In the genomic region with DNA sequence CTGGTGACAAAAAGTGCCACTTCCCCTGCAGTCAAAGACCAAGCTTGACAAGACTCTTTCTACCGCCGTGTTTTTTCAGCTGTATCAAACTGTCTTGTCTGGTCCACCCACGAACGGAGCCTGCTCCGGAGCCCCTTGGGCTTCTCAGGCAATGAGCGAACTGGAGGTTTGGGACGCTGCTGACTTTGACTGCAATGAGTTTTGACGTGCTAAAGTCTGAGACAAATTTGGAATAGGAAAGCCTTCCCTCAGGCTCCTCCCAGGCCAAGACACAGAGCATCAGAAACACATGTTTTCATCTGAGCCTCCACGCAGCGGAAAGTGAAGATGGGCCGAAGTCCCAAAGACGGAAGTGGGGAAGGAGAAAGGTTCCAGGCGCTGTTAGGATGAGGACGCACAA, we compare ENCODE assay signal across 16 mouse cellular contexts. TPM values are rescaled to one million over a fixed set of nuclear protein-coding genes. Genes with fewer than 3 reads are reported as not detected.
DNase-seq lines count a peak whose midpoint lies in the region; ATAC-seq and TF ChIP-seq lines count a peak whose summit lies in the region.
"Had no signal": no experiment of that assay in that cellular context is flagged by ENCODE, and none has a peak within 500 bp of the region (broad histone marks: within the 10 kb centered on the region; RNA-seq: fewer than 3 reads in every experiment).

No protein-coding gene starts in this region.

- 70% methylated on average over 14 of the region's 14 CpGs for WGBS in heart, adult 2 months
- 84% methylated on average over 14 of the region's 14 CpGs for WGBS in heart, embryonic 12.5 days
- WGBS in limb, embryonic 14.5 days: 72% methylated on average over 14 of the region's 14 CpGs

- H3K4me1 ChIP-seq in heart, adult 2 months (ENCODE audit: control insufficient read depth, insufficient read depth, low read length): peaks cover 11% of the 10 kb centered on the region
- peaks cover 24% of the 10 kb centered on the region for H3K4me1 ChIP-seq in heart, embryonic 12.5 days (replicated peaks)
- peaks cover 22% of the 10 kb centered on the region for H3K4me1 ChIP-seq in limb, embryonic 14.5 days (ENCODE audit: control insufficient read depth, insufficient read depth, low read length)

- peak overlapping the region; percentile 54 for H3K27ac ChIP-seq in heart, adult 2 months
- H3K27ac ChIP-seq in heart, embryonic 12.5 days (ENCODE audit: poor library complexity, severe bottlenecking): no peak overlapping the region
- H3K27ac ChIP-seq in limb, embryonic 14.5 days (replicated peaks; ENCODE audit: low read depth, low read length): no peak overlapping the region
- H3K27ac ChIP-seq: forebrain, embryonic 10.5 days; hindbrain, embryonic 12.5 days; midbrain, embryonic 10.5 days had no signal

- no peak for TF ChIP-seq EP300 in heart, adult 2 months (IDR thresholded peaks at IDR 0.05; ENCODE audit: insufficient read depth, low read depth, low read length)

- no peak overlapping the region for H3K9ac ChIP-seq in heart, adult 2 months (ENCODE audit: low read depth, low read length)
- no peak overlapping the region for H3K9ac ChIP-seq in heart, embryonic 12.5 days
- H3K9ac ChIP-seq in limb, embryonic 14.5 days (ENCODE audit: low read depth, low read length, severe bottlenecking): no peak overlapping the region
- H3K9ac ChIP-seq: hindbrain, embryonic 12.5 days had no signal

- no peaks in the 10 kb centered on the region for H3K9me3 ChIP-seq in heart, embryonic 12.5 days (replicated peaks)
- H3K9me3 ChIP-seq in limb, embryonic 14.5 days (ENCODE audit: control insufficient read depth, low read length): 0 out of 2 replicates have a peak, but pooled peaks cover 3% of the 10 kb centered on the region
- H3K9me3 ChIP-seq: hindbrain, embryonic 12.5 days had no signal

- peak; percentile 39 for TF ChIP-seq POLR2A in heart, adult 2 months (IDR thresholded peaks at IDR 0.05; ENCODE audit: insufficient read depth, low read depth, low read length)
- TF ChIP-seq POLR2A in limb, embryonic 14.5 days (IDR thresholded peaks at IDR 0.05; ENCODE audit: borderline replicate concordance, extremely low read depth, insufficient read depth, insufficient read length): no peak

- peak; percentile 44 to 49 for DNase-seq in heart, adult 2 months
- peak; percentile 26 for DNase-seq in brain, adult 2 months (ENCODE audit: low read depth, low spot score)
- peak; percentile 28 to 46 for DNase-seq in gastrocnemius, adult 8-10 months (ENCODE audit: low spot score in 2 of 2)
- peak; percentile 53 for DNase-seq in limb, embryonic 14.5 days (ENCODE audit: low spot score)
- no peak for DNase-seq in c-Kit-positive CD71-positive TER-119-positive erythroid progenitor cells, embryonic 14.5 days (ENCODE audit: low spot score)
- DNase-seq in spleen, adult 12 weeks (ENCODE audit: low spot score): no peak
- DNase-seq: adrenal gland, postnatal 25 days; cerebellum, adult 11-12 months; kidney, adult 18-20 months; lung, adult 18-20 months; thymus, adult 2 months had no signal

- intact Hi-C loops in heart, adult 2 months (cut with DNase I): loop anchor here (2.0 kb wide), 2 partner anchors 29 to 51 kb away; no protein-coding TSS in a partner anchor

- no peak overlapping the region for H3K4me3 ChIP-seq in heart, adult 2 months
- H3K4me3 ChIP-seq in heart, embryonic 12.5 days: no peak overlapping the region
- no peak overlapping the region for H3K4me3 ChIP-seq in limb, embryonic 14.5 days (replicated peaks; ENCODE audit: low read length)
- H3K4me3 ChIP-seq: forebrain, embryonic 10.5 days; hindbrain, embryonic 12.5 days; midbrain, embryonic 10.5 days had no signal

- H3K4me2 ChIP-seq in heart, embryonic 12.5 days: no peak overlapping the region
- H3K4me2 ChIP-seq in limb, embryonic 14.5 days (replicated peaks; ENCODE audit: low read depth, low read length, severe bottlenecking): no peak overlapping the region
- H3K4me2 ChIP-seq: hindbrain, embryonic 12.5 days had no signal

- TF ChIP-seq CTCF in heart, adult 2 months (IDR thresholded peaks at IDR 0.05): no peak

- ATAC-seq in heart, embryonic 12.5 days (ENCODE audit: insufficient number of reproducible peaks, low FRiP score): no peak
- no peak for ATAC-seq in limb, embryonic 14.5 days (ENCODE audit: low FRiP score, low read depth)

- H3K36me3 ChIP-seq in heart, adult 2 months (ENCODE audit: control insufficient read depth, insufficient read depth, low read length): peaks cover 4% of the 10 kb centered on the region; the same call in 1 of the 2 replicates
- no peaks in the 10 kb centered on the region for H3K36me3 ChIP-seq in heart, embryonic 12.5 days
- H3K36me3 ChIP-seq in limb, embryonic 14.5 days (ENCODE audit: control insufficient read depth, insufficient read depth, low read length): no peaks in the 10 kb centered on the region
- H3K36me3 ChIP-seq: forebrain, embryonic 10.5 days; hindbrain, embryonic 12.5 days had no signal

- no peaks in the 10 kb centered on the region for H3K27me3 ChIP-seq in heart, adult 2 months (ENCODE audit: control insufficient read depth, insufficient read depth, low read length)
- peaks cover 13% of the 10 kb centered on the region; the same call in 1 of the 2 replicates for H3K27me3 ChIP-seq in heart, embryonic 12.5 days (replicated peaks)
- no peaks in the 10 kb centered on the region for H3K27me3 ChIP-seq in limb, embryonic 14.5 days (ENCODE audit: control insufficient read depth, insufficient read depth, low read length)
- H3K27me3 ChIP-seq: hindbrain, embryonic 12.5 days had no signal

- no peaks in the 10 kb centered on the region for H3K79me2 ChIP-seq in heart, adult 2 months (replicated peaks; ENCODE audit: control insufficient read depth, insufficient read depth, low read length)

RNA-seq across cellular contexts. Expression of gene Rgma, which starts 49.1 kb away (rescaled TPM):
- 10 to 100 TPM; 54.6 to 83.7 TPM for total RNA-seq in heart, adult 2 months (2021)
- 27.4 and 28.7 TPM in 2 replicates for polyA plus RNA-seq in heart, adult 2 months (2012; rRNA removed)
- 3.5 and 3.7 TPM in 2 replicates for polyA plus RNA-seq in heart, embryonic 12.5 days (2016; fragmentation: Nextera tagmentation; extraction: Ambion mirVana)
- total RNA-seq in gastrocnemius, adult 8-10 months (2022): 10 to 100 TPM; 42.9 to 60.8 (median 51.4) TPM
- 49.1 and 64.3 TPM in 2 replicates for polyA plus RNA-seq in limb, embryonic 14.5 days (2012; rRNA removed)
- polyA plus RNA-seq in limb, embryonic 14.5 days (2014; fragmentation: Nextera tagmentation; extraction: Ambion mirVana): 23.5 and 30.9 TPM in 2 replicates
- total RNA-seq: MEL had no signal

Comparison
In these comparisons a context has a peak if more than half of its experiments do, and no peak if none do; other contexts are left out.
1. DNase-seq: peak in heart, adult 2 months (2 of 2), brain, adult 2 months (single experiment), gastrocnemius, adult 8-10 months (2 of 2) and limb, embryonic 14.5 days (single experiment); none in c-Kit-positive CD71-positive TER-119-positive erythroid progenitor cells, embryonic 14.5 days (single experiment) and spleen, adult 12 weeks (single experiment).